Mouse (Mus musculus) small intestine, adult 2 months (tissue): Measurements from ENCODE around the gene Hp. TPM values are rescaled to one million over a fixed set of nuclear protein-coding genes. Genes with fewer than 3 reads are reported as not detected.

Experiments
- H3K27ac ChIP-seq: fragments of 200-500 bp; 2 replicates; pipeline ENCODE4 v1.5.1; 2012; ENCODE audit warnings: low read depth, low read length, control low read depth, inconsistent platforms; ENCODE audit not compliant: insufficient read depth
- H3K27me3 ChIP-seq: fragments of 200-500 bp; 2 replicates; pipeline ENCODE4 v1.6.1; 2012; ENCODE audit warnings: mild to moderate bottlenecking, moderate library complexity, low read length, inconsistent platforms; ENCODE audit not compliant: control insufficient read depth, insufficient read depth
- H3K36me3 ChIP-seq: fragments of 200-500 bp; 2 replicates; pipeline ENCODE4 v1.6.1; 2012; ENCODE audit warnings: mild to moderate bottlenecking, low read length, control low read depth, inconsistent platforms; ENCODE audit not compliant: control insufficient read depth, insufficient read depth
- H3K4me1 ChIP-seq: fragments of 200-500 bp; 2 replicates; pipeline ENCODE4 v1.6.1; 2012; ENCODE audit warnings: low read length, inconsistent platforms, mixed read lengths; ENCODE audit not compliant: control insufficient read depth, insufficient read depth, insufficient read length
- H3K4me3 ChIP-seq: fragments of 200-500 bp; 2 replicates; pipeline ENCODE4 v1.5.1; 2012; ENCODE audit warnings: low read depth, mild to moderate bottlenecking, control low read depth, inconsistent platforms, low read length, moderate library complexity
- CTCF ChIP-seq: fragments of 200-500 bp; IDR thresholded peaks from 2 replicates; pipeline ENCODE4 v1.5.1; 2012; ENCODE audit warnings: low read depth, mild to moderate bottlenecking, control low read depth, inconsistent platforms, low read length, moderate library complexity, mixed read lengths; ENCODE audit not compliant: insufficient replicate concordance, insufficient read length; ENCODE audit errors: extremely low read depth
- POLR2A ChIP-seq: fragments of 200-500 bp; IDR thresholded peaks from 2 replicates; pipeline ENCODE4 v1.6.1; 2012; ENCODE audit warnings: low read depth, mild to moderate bottlenecking, control low read depth, inconsistent platforms, low read length, moderate library complexity
- WGBS: fragments of 180-500 bp; shearing (Covaris S2); methylation state at CpG from one replicate; pipeline ENCODE4 v1.1.7; 2018; 5-methylcytosine and 5-hydroxymethylcytosine counted together
- polyA plus RNA-seq: library from polyadenylated mRNA; depleted of rRNA; stranded (reverse); fragments of >200 nt; gene quantifications from 2 replicates; pipeline ENCODE4 v1.2.3, GENCODE M21; 2012

The Hp gene
- polyA plus RNA-seq, 1 experiment, result 0.94 TPM

- Histone ChIP-seq H3K27ac (no peak overlapping the region), H3K4me1 (peaks cover 3% of the 10 kb centered on the region; the same call in 1 of the 2 replicates), H3K36me3 (peaks cover 16% of the 10 kb centered on the region; the same call in 1 of the 2 replicates), H3K4me3 (peak overlapping the region; percentile 86; the same call in 1 of the 2 replicates), H3K27me3 (no peaks in the 10 kb centered on the region)
- WGBS, result 9% methylated on average over 12 of the region's 12 CpGs
- TF ChIP-seq POLR2A (no peak), CTCF (no peak)
These were observed 28.7 kb upstream of the Hp start for GRCm38 (mm10) chr8:109607650-109608049.

- Histone ChIP-seq H3K27me3 (no peaks in the 10 kb centered on the region), H3K36me3 (peaks cover 18% of the 10 kb centered on the region), H3K27ac (no peak overlapping the region), H3K4me3 (no peak overlapping the region), H3K4me1 (peaks cover 3% of the 10 kb centered on the region; the same call in 1 of the 2 replicates)
- TF ChIP-seq POLR2A (no peak), CTCF (no peak)
- 79% methylated on average over 2 of the region's 2 CpGs for WGBS
These were observed 27.8 kb upstream of the Hp start for GRCm38 (mm10) chr8:109606725-109607124.

GRCm38 (mm10) chr8:109595854-109596253, 16.9 kb upstream of the Hp start:
- H3K27ac ChIP-seq, result no peak overlapping the region
- no peaks in the 10 kb centered on the region for H3K4me1 ChIP-seq
- H3K4me3 ChIP-seq, result no peak overlapping the region
- WGBS, result 44% methylated on average over 8 of the region's 8 CpGs
- TF ChIP-seq POLR2A, result no peak
- TF ChIP-seq CTCF, result peak; percentile 85; the same call in 1 of the 2 replicates
- no peaks in the 10 kb centered on the region for H3K27me3 ChIP-seq
- peaks cover 10% of the 10 kb centered on the region for H3K36me3 ChIP-seq

- H3K4me3 ChIP-seq, result no peak overlapping the region
- H3K36me3 ChIP-seq, result peaks cover 8% of the 10 kb centered on the region; the same call in 1 of the 2 replicates
- WGBS, result 59% methylated on average over 6 of the region's 6 CpGs
- no peaks in the 10 kb centered on the region for H3K27me3 ChIP-seq
- H3K27ac ChIP-seq, result no peak overlapping the region
- H3K4me1 ChIP-seq, result no peaks in the 10 kb centered on the region
- no peak for TF ChIP-seq POLR2A
- TF ChIP-seq CTCF, result peak; percentile 18; the same call in 1 of the 2 replicates
These were observed 14.3 kb upstream of the Hp start for GRCm38 (mm10) chr8:109593117-109593788.

GRCm38 (mm10) chr8:109592164-109592563, 13.2 kb upstream of the Hp start:
- Histone ChIP-seq H3K4me3 (no peak overlapping the region), H3K27ac (no peak overlapping the region), H3K4me1 (no peaks in the 10 kb centered on the region), H3K36me3 (peaks cover 8% of the 10 kb centered on the region; the same call in 1 of the 2 replicates), H3K27me3 (no peaks in the 10 kb centered on the region)
- no peak for TF ChIP-seq POLR2A
- TF ChIP-seq CTCF, result no peak
- WGBS, result 92% methylated on average over 5 of the region's 5 CpGs

GRCm38 (mm10) chr8:109591367-109591766, 12.4 kb upstream of the Hp start:
- Histone ChIP-seq H3K4me1 (no peaks in the 10 kb centered on the region), H3K4me3 (no peak overlapping the region), H3K27ac (no peak overlapping the region), H3K36me3 (peaks cover 8% of the 10 kb centered on the region; the same call in 1 of the 2 replicates), H3K27me3 (no peaks in the 10 kb centered on the region)
- no peak for TF ChIP-seq POLR2A
- 80% methylated on average over 3 of the region's 3 CpGs for WGBS

GRCm38 (mm10) chr8:109590901-109591300, 11.9 kb upstream of the Hp start:
- TF ChIP-seq POLR2A, result no peak
- TF ChIP-seq CTCF, result no peak
- 83% methylated on average over 9 of the region's 9 CpGs for WGBS
- Histone ChIP-seq H3K27me3 (no peaks in the 10 kb centered on the region), H3K36me3 (peaks cover 8% of the 10 kb centered on the region; the same call in 1 of the 2 replicates), H3K4me3 (no peak overlapping the region), H3K27ac (no peak overlapping the region), H3K4me1 (no peaks in the 10 kb centered on the region)
